Mouse (Mus musculus) right cerebral cortex, postnatal 14 days (tissue): ENCODE measurements at regions not wholly inside any gene's neighbourhood (a gene's known extent, or its start where the extent isn't known, plus 50 kb on each side); places are given as distances from the start of the nearest gene placed in this dataset.

Experiments used
- DNase-seq: peaks from one replicate; pipeline ENCODE4 v3.0.0; 2022

DNA sequence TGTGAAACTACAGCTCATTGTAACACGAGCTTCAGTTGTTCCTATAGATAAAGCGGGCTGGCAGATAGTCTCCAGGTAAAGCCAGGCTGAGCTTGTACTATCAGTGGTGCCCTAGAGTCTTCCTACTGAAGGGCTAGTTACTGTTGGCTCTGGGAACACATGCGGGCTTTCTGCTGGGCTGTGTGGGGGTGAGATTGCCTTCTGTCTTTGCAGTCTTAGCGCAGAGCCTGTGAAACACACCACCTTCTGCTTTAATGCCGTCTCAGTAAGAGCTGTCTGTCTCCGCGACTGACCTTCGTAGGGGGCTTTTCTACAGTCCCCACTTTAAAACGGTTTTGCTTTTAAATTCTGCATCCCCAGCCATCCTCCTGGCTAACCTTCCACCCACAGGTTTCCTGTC, 76.7 kb downstream of the Trim29 start:
- no peak for DNase-seq

DNA sequence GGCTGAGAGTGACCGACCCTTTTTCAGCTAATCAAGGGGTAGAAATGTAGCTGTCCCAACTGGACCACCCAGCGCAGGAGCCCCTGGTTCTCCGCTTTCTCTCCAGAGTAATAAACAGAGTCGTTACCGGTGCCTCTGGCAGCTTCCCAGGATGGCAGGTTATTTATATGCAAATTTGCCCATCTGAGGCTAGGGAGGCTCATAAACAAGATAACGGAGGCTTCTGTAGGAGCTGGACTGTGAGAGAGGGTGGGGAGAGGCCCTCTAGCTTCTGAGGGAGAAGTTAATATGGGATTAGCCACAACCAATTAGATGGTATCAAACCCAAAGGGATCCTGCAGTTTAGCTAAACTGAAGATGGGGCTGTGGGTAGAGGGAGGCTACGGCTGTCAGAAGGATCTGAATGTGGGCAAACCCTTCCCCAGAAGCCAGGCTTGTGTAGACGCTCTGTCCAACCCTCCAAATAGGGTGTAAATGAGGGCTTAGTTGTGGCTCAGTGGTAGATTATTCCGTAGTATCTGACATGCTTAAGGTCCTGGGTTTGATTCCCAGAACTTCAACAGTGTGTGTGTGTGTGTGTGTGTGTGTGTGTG, 78.9 kb downstream of the Trim29 start:
- DNase-seq, result no peak

DNA sequence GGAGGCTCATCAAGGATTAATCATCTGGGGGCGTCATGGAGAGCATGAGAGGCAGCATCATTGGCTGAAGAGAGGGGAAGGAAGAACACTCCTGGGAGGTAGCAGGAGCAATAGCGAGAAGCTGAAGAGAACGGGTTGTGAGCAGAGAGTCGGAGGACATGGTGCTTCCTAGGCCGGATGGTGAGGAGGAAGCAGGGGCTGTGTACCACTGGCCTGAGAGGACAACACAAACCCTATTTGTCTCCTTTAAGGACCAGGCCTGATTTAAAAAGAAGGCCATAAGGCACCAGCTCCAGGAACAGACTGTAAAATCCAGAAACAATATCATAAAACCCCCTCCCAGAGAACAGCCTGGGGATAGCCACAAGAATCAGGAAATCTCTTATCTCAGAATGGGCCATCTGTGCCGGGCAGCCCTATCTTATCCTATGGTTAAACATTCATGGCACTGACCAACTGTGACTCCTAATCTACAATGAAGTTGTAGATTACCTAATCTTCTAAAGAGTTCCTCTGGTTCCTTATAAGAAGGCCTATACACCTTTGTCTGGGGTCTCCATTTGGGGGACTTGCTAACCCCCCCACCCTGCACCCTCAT, 81.9 kb downstream of the Trim29 start:
- DNase-seq, result no peak

DNA sequence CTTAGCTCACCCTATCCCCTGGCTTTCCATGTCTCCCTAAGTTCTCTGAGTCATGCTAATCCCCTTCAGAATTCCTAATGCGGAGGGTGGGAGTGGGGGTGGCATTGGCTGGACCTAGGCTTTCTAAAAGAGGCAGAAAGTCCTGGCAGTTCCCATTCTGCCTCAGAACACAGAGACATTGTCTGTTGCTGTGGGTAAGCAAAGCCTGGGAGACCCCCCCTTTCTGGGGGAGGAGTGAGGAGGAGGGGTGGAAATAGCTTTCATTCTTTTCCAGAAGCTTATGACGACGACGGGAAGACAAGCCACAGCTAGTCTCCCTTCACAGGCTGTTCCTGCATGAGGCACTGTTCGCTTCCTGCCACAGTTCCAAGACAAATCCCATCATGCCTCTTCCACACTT, 83.6 kb downstream of the Trim29 start:
- DNase-seq, result no peak

DNA sequence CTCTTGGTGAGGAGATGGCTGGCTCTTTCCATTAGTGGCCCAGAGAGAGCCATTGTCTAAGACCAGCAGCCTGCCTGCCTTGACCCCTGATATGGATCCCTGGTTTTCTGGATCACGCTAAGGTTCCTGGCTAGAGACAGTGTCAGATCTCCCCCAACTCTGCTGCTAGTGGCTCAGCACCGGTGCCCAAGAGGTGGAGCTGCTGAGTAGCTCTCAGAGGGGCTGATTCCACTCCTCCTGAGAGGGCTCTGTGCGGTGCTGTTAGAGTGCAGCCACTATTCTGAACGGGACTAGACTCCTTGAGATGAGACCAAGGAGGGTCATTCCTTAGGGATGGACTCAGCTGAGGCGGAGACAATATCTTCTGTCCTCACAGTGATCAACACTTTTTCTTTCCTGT, 84.6 kb downstream of the Trim29 start:
- peak; percentile 29 for DNase-seq

DNA sequence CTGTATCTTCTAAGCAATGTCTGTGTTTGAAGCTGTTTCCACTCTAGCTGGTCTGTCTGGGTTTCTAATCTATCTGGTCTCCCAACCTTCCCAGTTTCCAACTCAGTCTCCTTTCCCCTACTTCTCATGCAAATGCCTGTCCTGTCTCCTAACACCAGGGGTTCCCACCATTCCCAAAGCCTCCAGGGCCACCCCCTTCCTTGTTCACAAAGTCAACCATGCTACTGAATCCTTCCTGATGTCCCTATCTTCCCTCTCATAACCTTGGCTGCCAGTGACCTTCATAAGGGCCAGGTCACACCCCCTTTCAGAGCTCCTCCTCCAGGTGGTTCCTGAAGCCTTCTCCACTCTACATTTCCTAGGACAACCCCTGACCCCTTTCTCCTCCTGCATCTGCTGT, 85.9 kb downstream of the Trim29 start:
- DNase-seq, result no peak

DNA sequence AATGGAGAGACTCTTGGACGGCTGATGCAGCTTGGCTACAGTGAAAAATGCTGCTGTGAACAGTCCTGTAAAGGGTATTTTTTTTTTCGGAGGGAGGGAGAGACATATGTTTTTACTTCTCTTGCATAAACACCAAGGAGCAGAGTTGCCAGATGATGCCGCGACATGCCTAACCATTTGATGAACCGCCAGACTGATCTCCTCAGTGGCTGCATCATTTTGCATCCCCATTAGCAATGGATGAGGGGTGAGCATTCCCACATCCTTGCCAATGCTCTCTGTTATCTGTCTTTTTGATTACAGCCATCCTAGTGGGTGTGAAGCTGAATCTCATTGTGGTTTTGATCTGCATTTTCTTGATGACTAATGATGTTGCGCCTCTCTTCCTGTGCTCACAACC, 97.8 kb downstream of the Trim29 start:
- no peak for DNase-seq

DNA sequence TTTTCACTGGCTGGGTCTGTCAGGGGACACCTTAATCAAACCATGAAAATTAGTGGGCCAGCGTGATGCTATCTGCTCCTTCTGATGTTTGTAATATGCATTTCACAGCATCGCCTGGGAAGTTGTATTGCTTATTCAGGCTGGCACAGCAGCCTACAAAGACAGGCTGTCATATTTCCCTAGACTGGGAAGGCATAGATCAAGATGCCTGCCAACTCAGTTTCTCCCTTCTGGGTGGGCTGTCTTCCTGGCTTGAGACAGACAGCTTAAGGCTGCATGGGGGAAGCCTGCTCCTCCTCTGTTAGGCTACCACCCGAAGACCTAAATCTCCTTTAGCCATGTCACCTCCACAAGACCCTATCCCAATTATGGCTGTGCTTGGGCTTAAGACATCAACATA, 101.8 kb downstream of the Trim29 start:
- DNase-seq, result no peak

DNA sequence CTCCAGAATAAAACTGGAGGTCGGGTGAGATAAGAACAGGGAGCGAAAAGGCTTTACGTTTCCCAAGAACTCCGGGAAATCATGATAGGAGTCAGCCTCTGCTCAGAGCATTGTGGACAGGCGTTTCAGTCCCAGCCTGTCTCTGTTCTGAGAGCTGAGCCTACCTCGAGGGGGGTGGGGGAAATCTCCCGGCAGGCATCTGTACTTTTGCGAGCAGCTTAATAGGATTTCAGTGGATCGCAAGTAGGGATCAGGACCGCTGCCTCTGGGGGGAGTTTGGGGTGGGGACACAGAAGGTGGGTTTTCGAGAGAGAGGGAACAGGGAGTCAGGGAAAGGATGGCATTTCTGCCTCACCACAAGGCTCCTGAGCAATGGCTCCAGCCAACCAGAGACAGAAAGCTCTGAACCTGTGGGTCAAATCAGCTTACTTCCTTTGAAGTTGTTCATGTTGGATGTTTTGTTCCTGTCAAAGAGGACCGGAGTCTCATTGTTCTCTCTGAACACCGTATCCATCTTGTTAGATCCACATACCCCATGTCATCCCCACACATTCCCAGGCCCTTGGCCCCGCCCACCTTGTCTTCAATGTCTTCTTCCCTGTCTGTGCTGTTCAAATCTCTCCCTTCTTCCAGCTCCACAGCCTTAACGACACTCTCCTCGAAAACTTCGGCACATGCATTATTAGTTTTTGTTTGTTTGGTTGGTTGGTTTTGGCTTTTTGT, 109.5 kb downstream of the Trim29 start:
- no peak for DNase-seq

DNA sequence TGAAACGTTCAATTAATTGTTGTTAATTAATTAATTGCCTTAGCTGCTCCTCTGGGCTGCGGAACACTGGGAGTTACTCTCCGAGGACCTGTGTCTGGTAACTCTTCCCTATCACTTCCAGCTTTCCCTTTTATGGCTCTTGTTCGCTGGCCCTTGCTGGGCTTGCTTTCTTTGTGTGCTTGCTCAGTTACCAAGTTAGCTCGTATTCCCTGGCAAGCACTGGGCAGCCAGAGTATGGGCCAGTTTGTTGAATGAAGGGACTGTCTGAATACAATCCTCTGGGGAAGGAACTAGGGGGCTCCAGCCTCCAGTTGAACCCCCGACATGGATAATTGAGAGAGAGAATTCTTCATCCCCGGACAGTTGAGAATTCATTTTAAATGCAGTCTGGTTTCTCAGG, 116.4 kb downstream of the Trim29 start:
- no peak for DNase-seq

DNA sequence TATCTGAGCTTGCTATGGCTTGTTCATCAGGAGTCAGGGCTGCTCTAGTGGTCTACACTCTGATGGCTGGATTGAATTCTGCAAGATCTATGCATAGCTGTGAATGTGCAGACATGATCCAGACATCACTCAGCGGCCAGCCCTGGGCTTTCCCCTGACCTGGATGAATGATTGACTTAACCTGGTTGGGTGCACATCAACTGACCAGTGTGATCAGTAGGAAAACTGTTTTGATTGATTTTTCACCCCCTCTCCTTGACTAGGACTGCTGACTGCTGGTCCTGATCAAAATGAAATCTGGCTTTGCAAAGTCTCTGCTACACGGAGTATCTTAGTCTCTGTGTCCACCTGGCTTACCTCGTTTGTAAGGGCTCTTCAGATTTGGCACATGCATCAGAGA, 123.3 kb downstream of the Trim29 start:
- DNase-seq, result no peak

DNA sequence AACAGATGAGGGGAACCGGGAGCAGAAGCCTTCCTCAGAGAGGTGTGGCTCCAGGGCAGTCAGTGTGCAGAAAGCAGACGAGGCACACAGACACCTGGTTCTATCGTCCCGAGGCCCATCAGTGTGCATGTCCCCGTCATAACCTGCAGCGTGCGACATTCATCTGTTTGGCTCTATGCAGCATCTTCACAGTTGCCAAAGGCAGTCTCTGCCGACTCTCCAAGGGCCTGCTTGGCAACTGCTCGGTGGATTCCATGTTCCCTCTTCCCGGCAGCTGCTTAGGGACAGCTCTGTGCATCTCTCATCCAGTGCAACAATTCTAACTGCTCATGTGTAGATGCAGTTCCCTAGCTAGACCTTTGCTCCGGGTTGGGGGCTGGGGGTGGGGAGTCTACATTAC, 127.8 kb downstream of the Trim29 start:
- DNase-seq, result no peak

DNA sequence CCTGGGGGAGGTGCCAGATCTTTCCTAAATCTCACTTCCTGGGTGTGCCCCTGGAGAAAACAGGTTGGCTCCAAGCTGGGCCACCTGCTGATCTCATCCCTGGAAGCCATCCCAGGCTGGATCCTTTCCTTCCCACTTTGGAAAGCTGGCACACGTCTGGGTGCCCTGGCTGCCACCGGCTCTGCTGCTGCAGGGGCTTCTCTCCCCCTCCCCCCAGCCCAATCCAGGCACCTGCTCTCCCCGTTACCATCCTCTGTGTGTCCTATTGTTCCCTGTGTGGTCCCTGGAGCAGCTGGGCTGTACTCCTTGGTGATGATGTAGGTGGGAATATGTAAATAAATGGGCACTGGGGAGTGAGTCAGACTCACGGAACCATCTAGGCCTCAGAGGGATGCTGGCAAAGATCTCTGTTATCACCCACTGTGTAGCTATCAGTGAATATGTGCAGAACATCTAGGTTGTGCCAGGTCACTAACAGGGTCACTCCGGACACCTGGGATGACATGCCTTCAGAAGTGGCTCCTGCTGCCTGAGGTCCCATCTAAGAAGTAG, 130.4 kb downstream of the Trim29 start:
- peak; percentile 28 for DNase-seq

DNA sequence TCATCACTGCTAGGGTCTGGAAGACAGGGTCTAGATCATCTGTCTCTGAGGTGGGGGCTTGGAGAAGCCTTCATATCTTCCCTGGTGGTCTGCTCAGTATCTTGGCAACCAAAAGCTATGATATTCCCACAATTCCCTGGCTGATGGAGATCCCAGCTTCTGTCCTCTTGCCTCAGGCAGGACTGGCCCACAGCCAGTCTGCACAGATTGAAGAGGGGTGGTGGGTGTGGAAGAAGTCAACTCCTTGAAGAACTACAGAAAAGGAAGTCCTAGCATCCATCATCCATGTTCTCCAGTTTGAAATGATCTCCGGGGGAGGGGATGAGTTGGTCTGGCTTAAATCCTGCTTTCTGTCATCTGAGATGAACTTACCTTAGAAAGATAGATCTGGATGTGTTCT, 134.8 kb downstream of the Trim29 start:
- no peak for DNase-seq

DNA sequence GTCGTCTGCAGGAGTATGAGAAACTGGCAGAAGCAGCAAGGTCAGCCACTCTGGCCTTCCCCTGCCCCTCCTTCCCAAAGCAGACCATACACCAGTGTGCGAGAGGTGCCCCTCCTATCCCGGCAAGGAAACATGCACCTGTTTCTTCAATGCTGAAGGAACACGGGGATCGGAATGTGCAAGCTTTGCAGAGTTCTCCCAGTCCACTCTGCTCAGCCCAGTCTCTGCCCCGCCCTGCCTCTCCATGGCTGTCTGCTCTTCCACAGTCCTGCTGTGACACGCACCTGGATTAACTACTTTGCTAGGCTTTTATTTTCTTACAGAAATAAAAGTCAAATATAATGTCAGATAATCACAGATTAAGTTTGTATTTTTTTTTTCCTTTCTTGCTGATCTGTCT, 136.7 kb downstream of the Trim29 start:
- no peak for DNase-seq

DNA sequence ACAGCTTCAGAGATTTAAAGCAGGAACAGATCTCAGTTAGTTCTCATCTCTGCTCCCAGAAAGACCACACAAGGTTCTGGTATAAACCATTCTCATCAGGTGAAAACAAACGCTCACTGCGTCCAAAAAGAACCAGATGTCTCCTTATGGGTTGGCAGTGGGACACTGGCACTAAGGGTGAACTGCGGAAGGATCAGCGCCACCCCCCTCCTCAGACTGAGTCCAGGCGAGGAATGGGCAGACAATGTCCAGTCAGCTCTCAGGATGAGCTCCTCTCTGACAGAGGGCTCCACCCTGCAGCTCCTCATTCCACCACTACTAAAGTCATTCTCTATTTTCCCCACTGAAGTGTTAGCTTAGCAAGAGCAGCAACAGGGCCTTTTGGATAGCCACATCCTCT, 138.3 kb downstream of the Trim29 start:
- DNase-seq, result no peak

DNA sequence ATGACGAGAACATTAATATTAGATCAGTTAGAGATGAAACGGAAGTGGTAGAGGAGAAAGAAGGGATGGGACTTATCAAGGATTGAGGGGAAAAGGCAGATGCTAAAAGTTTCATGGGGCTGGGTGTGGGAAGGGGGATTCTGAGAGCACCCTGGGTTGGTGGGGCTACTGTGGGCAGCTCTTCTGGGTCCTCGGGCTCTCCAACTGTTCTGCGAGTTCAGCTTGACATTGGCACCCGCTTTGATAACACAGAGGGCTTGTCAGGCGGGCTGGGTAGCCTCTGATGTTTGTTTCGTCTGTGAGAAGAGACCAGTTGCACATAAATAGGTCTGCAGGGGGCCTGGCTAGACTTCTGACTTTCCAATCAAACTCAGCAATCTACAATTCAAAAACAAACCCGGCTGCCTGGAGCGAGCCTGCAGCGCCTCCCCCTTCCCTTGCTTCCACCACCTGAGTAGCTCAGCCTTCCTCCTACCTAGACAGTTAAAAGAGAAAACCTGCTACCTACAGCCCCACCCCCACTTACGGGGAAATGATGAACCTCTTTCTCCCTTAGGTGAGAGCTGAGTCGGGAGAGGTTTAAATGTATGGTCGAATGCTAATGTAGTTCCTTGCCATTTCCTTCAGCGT, 143.4 kb downstream of the Trim29 start:
- DNase-seq, result no peak

DNA sequence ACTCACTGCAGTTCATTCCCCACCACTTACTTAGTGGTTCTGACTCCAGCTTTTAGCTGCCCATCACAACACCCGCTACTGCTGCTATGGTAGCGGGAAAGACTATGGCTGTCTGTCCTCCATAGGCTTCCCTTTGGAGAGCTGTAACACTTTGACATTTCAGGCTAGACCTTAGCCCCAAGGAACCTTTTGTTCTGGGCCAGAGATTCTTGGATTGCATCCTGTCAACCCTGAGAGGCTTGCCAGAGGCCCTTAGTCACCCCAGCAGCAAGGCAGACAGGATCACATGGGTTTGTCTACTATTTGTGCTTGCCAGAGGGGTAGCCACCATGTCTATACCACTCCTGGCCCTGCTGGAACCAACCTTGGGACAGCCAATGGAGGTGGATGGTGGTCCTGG, 147.1 kb downstream of the Trim29 start:
- no peak for DNase-seq

DNA sequence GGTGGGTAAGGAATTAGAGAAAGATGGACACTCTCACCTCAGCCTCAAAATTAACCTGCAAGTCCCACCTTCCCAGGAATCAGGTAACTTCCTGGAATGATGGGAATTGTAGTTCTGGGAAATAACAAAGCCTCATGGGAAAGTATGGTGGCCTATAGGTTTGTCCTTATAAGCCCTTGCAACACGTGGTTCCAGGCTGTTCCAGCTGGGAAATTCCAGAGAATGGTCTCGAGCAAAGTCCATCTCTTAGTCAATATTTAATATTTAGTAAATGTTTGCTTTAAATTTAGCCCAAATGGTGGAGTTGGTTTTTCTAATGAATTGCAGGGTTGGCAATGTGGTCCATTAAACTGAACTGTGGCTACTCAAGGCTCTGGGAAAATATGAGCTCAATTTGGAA, 150.5 kb downstream of the Trim29 start:
- no peak for DNase-seq

DNA sequence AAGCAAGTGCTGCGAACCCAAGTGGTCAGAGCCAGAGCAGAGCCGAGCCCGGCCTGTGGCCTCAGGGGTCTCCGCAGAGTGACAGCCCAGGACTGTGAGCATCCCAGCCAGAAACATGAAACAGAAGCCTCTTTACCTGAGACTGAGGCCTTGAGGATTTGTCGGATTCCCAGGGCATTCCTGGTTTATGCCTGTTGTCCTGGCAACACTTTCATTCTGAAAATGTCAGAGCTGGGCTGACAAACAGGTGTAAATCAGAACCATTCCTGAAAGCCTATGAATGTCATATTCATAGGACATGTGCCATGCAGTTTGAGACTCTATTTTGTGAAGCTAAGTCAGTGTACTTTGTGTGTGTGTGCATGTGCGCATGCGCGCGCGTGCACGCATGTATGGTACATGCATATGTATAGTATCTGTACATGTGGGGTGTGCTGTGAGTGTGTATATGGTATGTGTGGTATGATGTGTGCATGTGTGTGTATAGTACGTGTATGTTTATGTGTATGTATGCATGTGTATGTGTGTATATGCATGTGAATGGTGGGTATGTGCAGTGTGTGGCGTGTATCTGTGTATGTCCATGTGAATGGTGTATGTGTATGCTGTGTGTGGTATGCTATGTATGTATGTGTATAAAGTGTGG, 152.9 kb downstream of the Trim29 start:
- DNase-seq, result no peak

DNA sequence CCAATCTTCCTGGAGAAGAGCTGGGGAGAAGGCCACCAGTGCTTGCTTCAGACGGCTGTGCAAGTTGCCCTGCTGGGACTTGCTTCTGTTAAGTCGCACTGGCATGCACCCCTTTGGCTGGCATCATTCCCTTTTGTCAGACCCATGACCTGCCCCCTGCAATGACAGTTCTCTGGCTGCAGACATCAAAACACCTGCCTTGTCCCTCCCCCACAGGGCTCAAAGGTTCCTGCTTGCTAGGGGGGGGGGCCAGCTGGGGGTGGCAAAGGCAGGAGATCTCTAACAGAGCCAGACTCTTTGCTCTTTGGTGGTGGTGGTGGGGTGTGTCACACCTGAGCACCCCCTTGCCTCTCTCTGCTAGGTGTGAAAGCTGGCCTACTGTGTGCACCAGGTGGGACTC, 154.5 kb downstream of the Trim29 start:
- no peak for DNase-seq

DNA sequence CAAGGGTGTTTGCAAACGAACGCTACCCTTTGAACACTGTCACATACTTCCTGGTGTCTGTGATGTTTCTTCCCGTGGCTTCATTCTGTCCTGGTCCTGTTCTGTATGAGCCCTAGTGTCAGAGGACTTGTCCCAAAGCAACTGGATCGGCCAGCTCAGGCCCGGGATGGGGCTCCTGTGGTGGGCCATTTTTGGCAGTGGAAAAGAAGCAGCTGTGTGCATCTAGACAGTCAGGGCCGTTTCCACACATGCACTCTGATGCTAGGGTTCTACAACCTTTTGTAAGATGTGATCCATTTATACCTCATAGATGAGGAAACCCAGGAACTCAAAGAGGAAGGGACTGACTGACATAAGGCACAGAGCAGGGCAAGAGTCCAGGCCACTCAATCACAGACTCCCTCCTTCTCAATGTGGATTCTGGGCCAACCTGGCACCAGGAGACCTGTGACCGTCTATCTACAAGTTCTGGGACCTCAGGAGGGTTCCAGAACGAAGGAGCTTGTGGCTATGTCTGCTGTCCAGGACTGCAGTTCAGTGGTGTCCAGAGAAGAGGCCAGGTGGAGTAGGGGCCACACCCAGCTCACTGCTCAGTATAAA, 155.2 kb downstream of the Trim29 start:
- DNase-seq, result no peak

DNA sequence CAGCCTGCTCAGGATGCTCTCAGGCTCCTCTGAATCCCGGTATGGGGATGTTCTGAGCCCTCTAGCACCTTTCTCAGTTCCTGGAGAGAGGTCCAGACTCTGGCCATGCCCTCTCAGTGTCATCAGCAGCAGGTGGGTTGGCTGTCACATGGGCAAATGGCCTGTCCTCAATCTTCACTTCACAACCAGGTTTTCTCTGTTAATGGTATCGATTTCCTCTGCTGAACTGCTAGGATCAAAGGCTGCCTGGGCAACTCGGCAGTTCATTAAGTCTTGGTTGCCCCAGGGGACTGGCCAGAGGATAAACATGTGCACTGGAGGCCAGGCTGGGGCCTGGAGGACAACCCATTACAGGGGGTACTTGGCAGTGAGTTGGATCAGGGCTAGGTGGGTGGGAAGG, 156.2 kb downstream of the Trim29 start:
- no peak for DNase-seq
